Comparison of ENCODE assay signal across 8 mouse cellular contexts in the genomic region with DNA sequence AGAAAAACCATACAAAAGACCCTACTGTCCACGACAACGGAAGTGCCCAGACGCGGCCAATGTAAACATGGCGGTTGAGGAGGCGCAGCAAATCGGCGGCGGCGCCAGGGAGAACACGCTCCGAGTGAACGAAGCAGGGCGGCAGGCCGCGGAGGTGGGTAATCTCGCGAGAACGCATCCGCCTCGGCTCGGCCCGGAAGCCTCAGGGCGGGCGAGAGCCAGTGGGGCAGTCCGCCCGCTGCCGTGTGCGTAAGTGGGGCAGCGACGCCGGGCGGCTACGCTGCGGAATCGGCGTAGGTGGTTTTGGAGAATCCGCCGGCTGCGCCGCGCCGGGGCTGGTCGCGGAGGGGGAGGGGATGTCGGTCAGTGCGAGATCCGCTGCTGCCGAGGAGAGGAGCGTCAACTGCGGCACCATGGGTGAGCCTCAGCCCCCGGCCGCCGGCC. TPM values are rescaled to one million over a fixed set of nuclear protein-coding genes. Genes with fewer than 3 reads are reported as not detected.
A peak's percentile ranks its signal among the peaks of the same experiment; 100 is the strongest.
DNase-seq lines count a peak whose midpoint lies in the region; ATAC-seq lines count a peak whose summit lies in the region.

Gene Sept7 (plus strand): TSS at position 157 of the 444 bp plus-strand sequence.

- H3K27ac ChIP-seq in heart, embryonic 10.5 days = peak within 1 kb of the TSS; percentile 99
- H3K27ac ChIP-seq in kidney, embryonic 15.5 days = peak within 1 kb of the TSS; percentile 99

- H3K4me1 ChIP-seq in heart, embryonic 10.5 days = peaks cover 20% of the 10 kb centered on the region
- H3K4me1 ChIP-seq in kidney, embryonic 15.5 days = peaks cover 15% of the 10 kb centered on the region

- H3K4me3 ChIP-seq in heart, embryonic 10.5 days = peak within 1 kb of the TSS; percentile 100
- peak within 1 kb of the TSS; percentile 100 for H3K4me3 ChIP-seq in kidney, embryonic 15.5 days (replicated peaks)

- H3K4me2 ChIP-seq in kidney, embryonic 15.5 days = peak within 1 kb of the TSS; percentile 76

- no peaks in the 10 kb centered on the region for H3K27me3 ChIP-seq in heart, embryonic 10.5 days (ENCODE audit: insufficient read depth, poor library complexity, severe bottlenecking)
- H3K27me3 ChIP-seq in kidney, embryonic 15.5 days = no peaks in the 10 kb centered on the region

- H3K9ac ChIP-seq in kidney, embryonic 15.5 days = peak within 1 kb of the TSS; percentile 99

- no peaks in the 10 kb centered on the region for H3K9me3 ChIP-seq in heart, embryonic 10.5 days
- H3K9me3 ChIP-seq in kidney, embryonic 15.5 days (replicated peaks) = no peaks in the 10 kb centered on the region

- no peaks in the 10 kb centered on the region for H3K36me3 ChIP-seq in heart, embryonic 10.5 days
- H3K36me3 ChIP-seq in kidney, embryonic 15.5 days = no peaks in the 10 kb centered on the region

- peak; percentile 98 for DNase-seq in B cell, adult 2 months
- peak; percentile 100 for DNase-seq in brain, adult 2 months (ENCODE audit: low read depth, low spot score)
- peak; percentile 99 for DNase-seq in heart, embryonic 10.5 days (ENCODE audit: low spot score)
- peak; percentile 98 for DNase-seq in liver
- peak; percentile 98 to 99 for DNase-seq in spleen, postnatal 4 days (ENCODE audit: low spot score in 2 of 2)

- peak; percentile 95 for ATAC-seq in erythroblast, adult 5-6 weeks (replicated peaks; ENCODE audit: low FRiP score, poor library complexity, severe bottlenecking)
- ATAC-seq in kidney, embryonic 15.5 days (replicated peaks; ENCODE audit: low FRiP score) = peak; percentile 99
- ATAC-seq in monocyte, adult 5-6 weeks (replicated peaks; ENCODE audit: insufficient number of reproducible peaks, low FRiP score, low TSS enrichment, poor library complexity, severe bottlenecking) = peak; percentile 96

- WGBS in heart, embryonic 10.5 days = under 1% methylated on average over 54 of the region's 54 CpGs
- WGBS in kidney, embryonic 15.5 days = 1% methylated on average over 53 of the region's 54 CpGs

RNA-seq across cellular contexts. Expression of gene Sept7, which starts in this region (rescaled TPM):
- total RNA-seq in erythroblast, adult 5-6 weeks (2015; ENCODE audit: low replicate concordance) = 90.1 and 100 TPM in 2 replicates
- 90.7 and 93.5 TPM in 2 replicates for total RNA-seq in erythroblast, adult 5-6 weeks (2017; ENCODE audit: low replicate concordance)
- polyA plus RNA-seq in heart, embryonic 10.5 days (2016; fragmentation: Nextera tagmentation; extraction: Ambion mirVana) = 258 and 291 TPM in 2 replicates
- 318 and 325 TPM in 2 replicates for polyA plus RNA-seq in kidney, embryonic 15.5 days (2015; fragmentation: Nextera tagmentation; extraction: Ambion mirVana)
- 444 to 467 TPM (median 446 TPM) in 3 replicates for total RNA-seq in monocyte, adult 5-6 weeks (2017)

Comparison
In these comparisons a context has a peak if more than half of its experiments do, and no peak if none do; other contexts are left out.
1. Peak in every context shown above with its lines: DNase-seq, ATAC-seq, H3K4me3 ChIP-seq and H3K27ac ChIP-seq.